Mouse (Mus musculus): ENCODE measurements at regions not wholly inside any gene's neighbourhood (a gene's known extent, or its start where the extent isn't known, plus 50 kb on each side); places are given as distances from the start of the nearest gene placed in this dataset.

- no peak for DNase-seq
Measured at GRCm38 (mm10) chr4:29135685-29136385, 322.9 kb downstream of the Epha7 start.

- DNase-seq, result no peak
Measured at GRCm38 (mm10) chr4:29138771-29139301, 325.9 kb downstream of the Epha7 start.

GRCm38 (mm10) chr4:29143415-29143814 is 330.5 kb downstream of the Epha7 start:
- DNase-seq, result no peak

GRCm38 (mm10) chr4:29145242-29145641 is 332.3 kb downstream of the Epha7 start:
- DNase-seq, result no peak

GRCm38 (mm10) chr4:29152134-29152867 is 339.4 kb downstream of the Epha7 start:
- DNase-seq, result no peak

- DNase-seq, result no peak
Measured at GRCm38 (mm10) chr4:29182494-29182893, 369.6 kb downstream of the Epha7 start.

GRCm38 (mm10) chr4:29183411-29183810 is 370.5 kb downstream of the Epha7 start:
- DNase-seq, result no peak

GRCm38 (mm10) chr4:29183818-29184217 is 370.9 kb downstream of the Epha7 start:
- no peak for DNase-seq

- DNase-seq, result no peak
Measured at GRCm38 (mm10) chr4:29200976-29201375, 388.0 kb downstream of the Epha7 start.
